Mouse (Mus musculus) B cell, adult 2 months (primary cell): ENCODE measurements around the gene Naga.
A peak's percentile ranks its signal among the peaks of the same experiment; 100 is the strongest.

ENCODE experiments used
- DNase-seq, 2 experiments: peaks; one replicate each; pipeline ENCODE4 v3.0.0; 2022

Gene Naga

GRCm38 (mm10) chr15:82336629-82337028 lies 2.1 kb downstream of the Naga start:
- DNase-seq = no peak

DNA sequence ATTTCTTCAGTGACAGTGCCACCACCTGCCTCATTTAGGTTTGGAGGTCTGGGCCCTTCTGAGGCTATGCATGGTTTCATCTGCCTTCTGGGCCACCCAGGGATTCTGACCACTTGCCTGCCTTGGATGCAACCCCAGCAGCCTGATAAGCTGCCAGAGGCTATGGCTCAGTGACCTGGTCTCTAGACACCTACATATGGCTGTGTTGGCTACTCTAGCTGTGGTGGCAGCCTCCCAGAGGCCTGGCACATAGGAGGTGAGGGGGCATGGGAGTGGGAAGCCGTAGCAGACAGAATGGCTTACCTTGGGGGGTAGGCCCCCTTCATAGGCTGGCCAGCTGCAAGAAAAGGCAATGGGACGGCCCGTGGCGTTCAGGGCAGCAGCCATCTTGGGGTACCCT lies 3.5 kb downstream of the Naga start:
- DNase-seq = no peak

GRCm38 (mm10) chr15:82325382-82325781 lies 13.3 kb downstream of the Naga start:
- no peak for DNase-seq

GRCm38 (mm10) chr15:82322195-82322594 lies 16.5 kb downstream of the Naga start:
- no peak for DNase-seq

DNA sequence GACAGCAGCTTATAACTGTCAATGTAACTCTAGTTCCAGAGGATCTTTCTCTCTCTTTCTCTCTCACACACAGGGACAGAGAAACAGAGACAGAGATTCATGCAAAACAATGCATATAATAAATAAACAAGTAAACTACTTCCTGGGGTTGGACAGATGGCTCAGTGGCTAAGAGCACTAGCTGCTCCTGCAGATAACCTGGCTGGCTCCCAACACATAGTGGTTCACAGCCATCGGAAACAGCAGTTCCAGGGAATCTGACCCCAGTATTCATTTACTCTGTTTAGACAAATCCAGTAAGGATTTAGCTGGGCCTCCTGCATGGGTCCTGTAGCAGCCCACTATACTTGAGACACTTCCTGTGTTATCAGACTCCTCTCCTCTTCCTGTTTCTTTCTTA lies 19.1 kb downstream of the Naga start:
- DNase-seq = no peak

- no peak for DNase-seq
Observed at GRCm38 (mm10) chr15:82317839-82318238, 20.9 kb downstream of the Naga start.

GRCm38 (mm10) chr15:82308416-82308815 lies 30.3 kb downstream of the Naga start:
- no peak for DNase-seq

- DNase-seq = no peak
Observed at GRCm38 (mm10) chr15:82307107-82307506, 31.6 kb downstream of the Naga start.

DNA sequence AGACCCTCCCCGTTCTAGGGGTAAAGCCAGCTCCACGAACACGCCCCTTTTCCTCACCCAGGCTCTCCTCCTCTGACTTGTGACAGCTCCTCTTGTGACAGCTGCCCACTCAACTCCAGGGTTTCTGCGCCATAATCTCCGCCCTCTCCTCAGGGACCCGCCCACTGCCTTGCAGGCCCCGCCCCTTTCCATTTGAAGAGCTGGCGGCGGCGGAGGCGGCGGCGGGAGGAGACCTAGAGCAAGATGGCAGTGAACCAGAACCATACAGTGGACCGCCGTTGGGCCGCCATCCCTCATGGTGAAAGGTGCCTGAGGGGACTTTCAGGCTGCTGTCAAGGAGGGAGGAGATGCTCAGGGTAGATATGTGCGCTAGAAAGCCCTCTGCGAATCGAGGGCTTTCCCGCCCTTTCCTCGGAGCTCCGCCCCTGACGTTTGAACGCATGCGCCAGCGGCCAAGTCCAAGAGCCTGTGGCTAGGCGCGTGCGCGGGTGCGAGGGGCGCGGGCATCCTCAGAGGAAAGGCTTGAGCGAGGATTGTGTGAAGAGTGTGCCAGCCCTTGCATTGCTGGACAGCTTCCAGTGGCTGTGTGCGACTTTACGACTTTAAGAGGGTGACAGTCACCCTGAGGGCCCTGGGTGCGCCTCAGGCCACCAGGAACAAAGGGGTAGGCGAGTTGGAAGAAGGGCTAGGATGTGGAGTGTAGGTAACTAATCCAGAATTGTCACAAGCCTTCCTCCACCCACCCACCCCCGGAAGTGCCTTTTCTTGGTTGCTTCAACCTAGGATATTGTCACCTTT lies 39.8 kb downstream of the Naga start, which contains the start of gene Wbp2nl:
Gene Wbp2nl (plus strand): TSS at position 191 of the 798 bp plus-strand sequence.
- DNase-seq = peak; percentile 11 to 15

- no peak for DNase-seq
Observed at GRCm38 (mm10) chr15:82294059-82294458, 44.7 kb downstream of the Naga start.

GRCm38 (mm10) chr15:82293271-82293711 lies 45.4 kb downstream of the Naga start:
- no peak for DNase-seq

DNA sequence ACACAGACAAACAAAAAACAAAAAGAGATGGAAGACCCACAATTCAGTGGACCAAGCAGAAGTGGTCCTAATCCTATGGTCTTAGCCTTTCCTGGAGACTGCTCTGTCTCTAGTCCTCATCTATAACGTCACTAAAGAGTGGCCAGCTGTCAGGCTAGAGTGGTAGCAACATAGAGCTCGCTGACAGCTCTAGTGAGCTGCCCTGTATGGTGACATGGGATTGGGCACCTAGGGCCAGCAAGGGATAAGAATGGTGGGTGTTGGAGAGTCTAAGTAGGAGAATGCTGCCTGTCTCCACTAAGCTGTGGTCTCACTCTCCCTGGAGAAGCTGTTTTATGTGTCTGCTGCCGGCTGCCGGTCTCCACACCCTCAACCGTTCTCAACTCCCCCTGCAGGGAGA lies 45.9 kb downstream of the Naga start:
- no peak for DNase-seq

DNA sequence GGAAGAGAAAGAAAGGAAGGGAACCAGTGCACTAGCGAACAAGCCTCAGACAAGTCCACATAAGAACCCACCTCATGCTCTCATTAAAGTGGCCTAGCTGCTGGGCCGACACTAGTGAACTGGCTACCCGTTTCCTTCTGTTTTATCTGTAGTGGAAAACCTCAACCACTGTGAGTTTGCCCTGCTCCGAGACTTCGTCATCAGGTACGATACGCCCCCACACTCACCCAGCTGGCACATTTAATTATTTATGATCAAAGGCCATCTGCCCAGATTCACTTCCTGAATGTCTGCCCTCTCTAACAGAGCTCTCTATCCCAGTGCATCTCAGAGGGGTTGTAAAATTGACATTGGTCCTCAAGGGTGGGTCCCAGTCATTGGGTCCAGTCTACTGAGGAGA lies 48.5 kb downstream of the Naga start:
- no peak for DNase-seq

- DNase-seq = no peak
Observed at GRCm38 (mm10) chr15:82286157-82286556, 52.6 kb downstream of the Naga start.

- no peak for DNase-seq
Observed at GRCm38 (mm10) chr15:82280638-82281037, 58.1 kb downstream of the Naga start.
